Mouse (Mus musculus) limb, embryonic 13.5 days (tissue): ENCODE measurements around the gene Lpo. TPM values are rescaled to one million over a fixed set of nuclear protein-coding genes. Genes with fewer than 3 reads are reported as not detected.
A peak's percentile ranks its signal among the peaks of the same experiment; 100 is the strongest.

ENCODE experiments used
- ATAC-seq: fragments of 200-750 bp; cut with Nextera tagmentation; 2 replicates; pipeline ENCODE4 v1.8.0; 2017; ENCODE audit warnings: low read depth, moderate number of reproducible peaks, moderate TSS enrichment; ENCODE audit not compliant: low FRiP score
- H3K27ac ChIP-seq: fragments of 300-500 bp; sonication (generic); 2 replicates; pipeline ENCODE4 v1.5.1; 2015; ENCODE audit warnings: inconsistent platforms, mild to moderate bottlenecking, moderate library complexity
- H3K27me3 ChIP-seq: fragments of 300-500 bp; sonication (generic); 2 replicates; pipeline ENCODE4 v1.6.1; 2015; ENCODE audit warnings: mild to moderate bottlenecking, inconsistent platforms
- H3K36me3 ChIP-seq: fragments of 300-500 bp; sonication (generic); 2 replicates; pipeline ENCODE4 v1.6.1; 2015; ENCODE audit warnings: inconsistent platforms, mild to moderate bottlenecking, moderate library complexity
- H3K4me1 ChIP-seq: fragments of 300-500 bp; sonication (generic); 2 replicates; pipeline ENCODE4 v1.6.1; 2015; ENCODE audit warnings: inconsistent platforms
- H3K4me2 ChIP-seq: fragments of 300-500 bp; sonication (generic); replicated peaks from 2 replicates; pipeline ENCODE4 v1.6.1; 2015; ENCODE audit warnings: inconsistent platforms, mild to moderate bottlenecking, moderate library complexity
- H3K4me3 ChIP-seq: fragments of 300-500 bp; sonication (generic); 2 replicates; pipeline ENCODE4 v1.5.1; 2015; ENCODE audit warnings: moderate library complexity, mild to moderate bottlenecking, inconsistent platforms
- H3K9ac ChIP-seq: fragments of 300-500 bp; sonication (generic); 2 replicates; pipeline ENCODE4 v1.6.1; 2015; ENCODE audit warnings: mild to moderate bottlenecking, inconsistent platforms
- H3K9me3 ChIP-seq: fragments of 300-500 bp; sonication (generic); 2 replicates; pipeline ENCODE4 v1.6.1; 2016; ENCODE audit warnings: inconsistent platforms
- WGBS: fragments of 180-500 bp; shearing (Covaris S2); methylation state at CpG from one replicate; pipeline ENCODE4 v1.1.7; 2015; 5-methylcytosine and 5-hydroxymethylcytosine counted together
- polyA plus RNA-seq: library from polyadenylated mRNA; unstranded; fragments of >200 nt; fragmentation: Nextera tagmentation; extraction: Ambion mirVana; gene quantifications from 2 replicates; pipeline ENCODE4 v1.2.1, GENCODE M21; 2015

Gene Lpo
- polyA plus RNA-seq, 1 experiment from 2014 or later = 0.06 TPM

GRCm38 (mm10) chr11:87762702-87763385 is 65.2 kb downstream of the Lpo start:
- Histone ChIP-seq H3K9me3 (no peaks in the 10 kb centered on the region), H3K9ac (0 out of 2 replicates have a peak overlapping the region, but pooled peaks have one; percentile 75), H3K4me1 (peaks cover 25% of the 10 kb centered on the region), H3K27me3 (peaks cover 95% of the 10 kb centered on the region), H3K4me2 (peak overlapping the region; percentile 98), H3K36me3 (no peaks in the 10 kb centered on the region), H3K27ac (no peak overlapping the region), H3K4me3 (peak overlapping the region; percentile 55; the same call in 1 of the 2 replicates)
- 46% methylated on average over 12 of the region's 12 CpGs for WGBS
- ATAC-seq = no peak

GRCm38 (mm10) chr11:87761806-87762701 is 66.0 kb downstream of the Lpo start:
- H3K9ac ChIP-seq = no peak overlapping the region
- H3K9me3 ChIP-seq = no peaks in the 10 kb centered on the region
- H3K36me3 ChIP-seq = no peaks in the 10 kb centered on the region
- H3K4me3 ChIP-seq = no peak overlapping the region
- WGBS = 76% methylated on average over 14 of the region's 14 CpGs
- no peak overlapping the region for H3K27ac ChIP-seq
- peaks cover 25% of the 10 kb centered on the region for H3K4me1 ChIP-seq
- no peak overlapping the region for H3K4me2 ChIP-seq
- peaks cover 87% of the 10 kb centered on the region for H3K27me3 ChIP-seq
- ATAC-seq = no peak

GRCm38 (mm10) chr11:87761181-87761721 is 66.8 kb downstream of the Lpo start:
- Histone ChIP-seq H3K4me2 (no peak overlapping the region), H3K36me3 (no peaks in the 10 kb centered on the region), H3K27me3 (peaks cover 79% of the 10 kb centered on the region), H3K4me1 (peaks cover 25% of the 10 kb centered on the region), H3K9ac (no peak overlapping the region), H3K27ac (no peak overlapping the region), H3K4me3 (no peak overlapping the region), H3K9me3 (no peaks in the 10 kb centered on the region)
- ATAC-seq = no peak
- 66% methylated on average over 11 of the region's 11 CpGs for WGBS

GRCm38 (mm10) chr11:87760301-87761081 is 67.6 kb downstream of the Lpo start, which contains the start of gene Tspoap1:
Gene Tspoap1, plus strand, starts transcription at chr11:87760541.
- H3K4me2 ChIP-seq = peak within 1 kb of the TSS; percentile 30; the same call in 1 of the 2 replicates
- peaks cover 72% of the 10 kb centered on the region for H3K27me3 ChIP-seq
- 0 out of 2 replicates have a peak within 1 kb of the TSS, but pooled peaks have one; percentile 7 for H3K4me3 ChIP-seq
- H3K9ac ChIP-seq = 0 out of 2 replicates have a peak within 1 kb of the TSS, but pooled peaks have one; percentile 13
- H3K36me3 ChIP-seq = no peaks in the 10 kb centered on the region
- H3K4me1 ChIP-seq = peaks cover 25% of the 10 kb centered on the region
- H3K27ac ChIP-seq = no peak within 1 kb of the TSS
- 8% methylated on average over 23 of the region's 23 CpGs for WGBS
- no peaks in the 10 kb centered on the region for H3K9me3 ChIP-seq
- ATAC-seq = no peak

- ATAC-seq = no peak
- 7% methylated on average over 3 of the region's 3 CpGs for WGBS
- Histone ChIP-seq H3K4me1 (peaks cover 21% of the 10 kb centered on the region), H3K4me3 (no peak overlapping the region), H3K36me3 (no peaks in the 10 kb centered on the region), H3K27me3 (peaks cover 63% of the 10 kb centered on the region), H3K27ac (no peak overlapping the region), H3K4me2 (no peak overlapping the region), H3K9me3 (no peaks in the 10 kb centered on the region), H3K9ac (no peak overlapping the region)
Measured at GRCm38 (mm10) chr11:87759609-87760005, 68.5 kb downstream of the Lpo start.

GRCm38 (mm10) chr11:87758957-87759608 is 69.0 kb downstream of the Lpo start:
- H3K27me3 ChIP-seq = peaks cover 58% of the 10 kb centered on the region
- no peak overlapping the region for H3K4me2 ChIP-seq
- ATAC-seq = no peak
- H3K9me3 ChIP-seq = no peaks in the 10 kb centered on the region
- H3K27ac ChIP-seq = no peak overlapping the region
- no peak overlapping the region for H3K4me3 ChIP-seq
- H3K36me3 ChIP-seq = no peaks in the 10 kb centered on the region
- H3K4me1 ChIP-seq = peaks cover 16% of the 10 kb centered on the region
- no peak overlapping the region for H3K9ac ChIP-seq
- WGBS = 72% methylated on average over 4 of the region's 4 CpGs

GRCm38 (mm10) chr11:87758161-87758911 is 69.8 kb downstream of the Lpo start:
- H3K27me3 ChIP-seq = peaks cover 50% of the 10 kb centered on the region
- no peak overlapping the region for H3K4me3 ChIP-seq
- no peak for ATAC-seq
- peaks cover 9% of the 10 kb centered on the region for H3K4me1 ChIP-seq
- H3K27ac ChIP-seq = no peak overlapping the region
- no peak overlapping the region for H3K4me2 ChIP-seq
- no peak overlapping the region for H3K9ac ChIP-seq
- 78% methylated on average over 7 of the region's 7 CpGs for WGBS
- H3K36me3 ChIP-seq = no peaks in the 10 kb centered on the region
- H3K9me3 ChIP-seq = no peaks in the 10 kb centered on the region

- H3K27ac ChIP-seq = no peak overlapping the region
- 88% methylated on average over 25 of the region's 25 CpGs for WGBS
- no peak overlapping the region for H3K9ac ChIP-seq
- no peaks in the 10 kb centered on the region for H3K9me3 ChIP-seq
- 0 out of 2 replicates have a peak, but pooled peaks cover 4% of the 10 kb centered on the region for H3K4me1 ChIP-seq
- H3K4me3 ChIP-seq = peak overlapping the region; percentile 11; the same call in 1 of the 2 replicates
- no peaks in the 10 kb centered on the region for H3K36me3 ChIP-seq
- H3K4me2 ChIP-seq = no peak overlapping the region
- ATAC-seq = no peak
- peaks cover 40% of the 10 kb centered on the region for H3K27me3 ChIP-seq
Measured at GRCm38 (mm10) chr11:87757001-87757954, 70.8 kb downstream of the Lpo start.
